Mouse (Mus musculus): ENCODE measurements at regions not wholly inside any gene's neighbourhood (a gene's known extent, or its start where the extent isn't known, plus 50 kb on each side); places are given as distances from the start of the nearest gene placed in this dataset.
A peak's percentile ranks its signal among the peaks of the same experiment; 100 is the strongest.
"Not testable (repeated sequence)": the region's sequence is repeated elsewhere in the genome, so short reads cannot be mapped to it uniquely, and the experiment has no call there.

- not testable (repeated sequence) for H3K27me3 ChIP-seq (ENCODE audit: control insufficient read depth, insufficient read depth, low read length); H3K4me3 ChIP-seq (ENCODE audit: control insufficient read depth in 1 of 2, insufficient read depth in 1 of 2, low read depth in 1 of 2, low read length in 2 of 2); H3K9ac ChIP-seq (ENCODE audit: low read length); H3K27ac ChIP-seq (replicated peaks in 1 of 2; ENCODE audit: control insufficient read depth in 1 of 2, insufficient read depth in 1 of 2, low read depth in 2 of 2, low read length in 2 of 2); H3K9me3 ChIP-seq (ENCODE audit: control insufficient read depth, low read length); H3K4me2 ChIP-seq (ENCODE audit: low read length); H3K36me3 ChIP-seq (ENCODE audit: control insufficient read depth, insufficient read depth, low read length); ATAC-seq (ENCODE audit: insufficient number of reproducible peaks, insufficient read depth, low FRiP score, low read depth); H3K4me1 ChIP-seq (ENCODE audit: control insufficient read depth in 2 of 2, insufficient read depth in 2 of 2, low read length in 2 of 2)
- WGBS = 76% methylated on average over 5 of the region's 6 CpGs
These were observed 753.1 kb downstream of the Gm10330 start for GRCm38 (mm10) chr12:23026976-23027375.

DNA sequence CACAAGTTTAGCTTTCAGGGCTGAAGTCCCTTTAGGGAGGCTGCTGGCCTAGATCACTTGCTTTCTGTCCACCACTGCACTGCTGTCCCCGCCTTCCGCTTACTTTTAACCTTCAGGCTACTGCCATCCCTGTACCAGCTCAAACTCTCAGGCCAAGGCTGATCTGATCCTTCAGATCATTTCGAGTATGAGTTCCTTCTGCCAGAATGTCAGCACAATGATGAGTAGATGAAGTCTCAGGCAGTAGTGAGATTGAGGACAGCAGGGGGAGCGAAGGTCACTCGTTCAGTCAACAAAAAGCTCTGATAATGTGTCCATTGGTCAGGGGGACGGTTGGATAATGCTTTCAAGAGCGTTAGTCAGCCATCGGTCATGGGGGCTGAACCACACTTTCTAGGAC lies 756.5 kb downstream of the Gm10330 start:
- H3K4me2 ChIP-seq (ENCODE audit: low read length); H3K9me3 ChIP-seq (ENCODE audit: control insufficient read depth, low read length); H3K27me3 ChIP-seq (ENCODE audit: control insufficient read depth, insufficient read depth, low read length); H3K27ac ChIP-seq (replicated peaks in 1 of 2; ENCODE audit: control insufficient read depth in 1 of 2, insufficient read depth in 1 of 2, low read depth in 2 of 2, low read length in 2 of 2); H3K36me3 ChIP-seq (ENCODE audit: control insufficient read depth, insufficient read depth, low read length); H3K9ac ChIP-seq (ENCODE audit: low read length); ATAC-seq (ENCODE audit: insufficient number of reproducible peaks, insufficient read depth, low FRiP score, low read depth); H3K4me1 ChIP-seq (ENCODE audit: control insufficient read depth in 2 of 2, insufficient read depth in 2 of 2, low read length in 2 of 2); H3K4me3 ChIP-seq (ENCODE audit: control insufficient read depth in 1 of 2, insufficient read depth in 1 of 2, low read depth in 1 of 2, low read length in 2 of 2): not testable (repeated sequence)
- 76% methylated on average over 8 of the region's 8 CpGs for WGBS

DNA sequence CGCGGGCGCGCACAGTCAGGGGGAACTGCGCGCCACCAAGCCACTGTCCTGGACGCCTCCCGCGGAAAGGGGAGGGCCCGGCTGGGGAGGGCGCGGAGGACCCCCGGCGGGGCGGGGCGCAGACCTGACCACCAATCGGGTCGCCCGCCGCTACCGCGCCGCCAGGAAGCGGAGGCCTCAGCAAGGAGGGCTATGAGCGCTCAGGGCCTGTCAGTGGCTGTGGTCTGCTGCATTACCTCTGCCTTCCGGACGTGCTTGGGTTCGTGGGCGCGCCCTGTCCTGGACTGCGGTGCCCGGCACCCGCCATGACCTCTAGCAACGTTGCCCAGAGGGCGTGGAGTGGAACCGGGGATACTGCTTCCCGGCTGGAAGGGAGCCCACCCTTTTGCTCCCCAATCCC lies 769.9 kb downstream of the Gm10330 start:
- peak overlapping the region; percentile 48 for H3K4me2 ChIP-seq (ENCODE audit: low read length)

GRCm38 (mm10) chr12:23009662-23010061 lies 770.4 kb downstream of the Gm10330 start:
- WGBS = 1% methylated on average over 25 of the region's 48 CpGs

More for the DNA sequence above, 769.9 kb downstream of the Gm10330 start:
- peak overlapping the region; percentile 68 for H3K9ac ChIP-seq (ENCODE audit: low read length)
- H3K9me3 ChIP-seq (ENCODE audit: control insufficient read depth, low read length); H3K4me1 ChIP-seq (ENCODE audit: control insufficient read depth in 2 of 2, insufficient read depth in 2 of 2, low read length in 2 of 2); ATAC-seq (ENCODE audit: insufficient number of reproducible peaks, insufficient read depth, low FRiP score, low read depth); H3K27me3 ChIP-seq (ENCODE audit: control insufficient read depth, insufficient read depth, low read length); H3K36me3 ChIP-seq (ENCODE audit: control insufficient read depth, insufficient read depth, low read length); H3K27ac ChIP-seq (replicated peaks in 1 of 2; ENCODE audit: control insufficient read depth in 1 of 2, insufficient read depth in 1 of 2, low read depth in 2 of 2, low read length in 2 of 2): not testable (repeated sequence)
- WGBS = 1% methylated on average over 34 of the region's 37 CpGs
- peak overlapping the region; percentile 42 to 55 for H3K4me3 ChIP-seq (ENCODE audit: control insufficient read depth in 1 of 2, insufficient read depth in 1 of 2, low read depth in 1 of 2, low read length in 2 of 2)

More at GRCm38 (mm10) chr12:23009662-23010061, 770.4 kb downstream of the Gm10330 start:
- not testable (repeated sequence) for ATAC-seq (ENCODE audit: insufficient number of reproducible peaks, insufficient read depth, low FRiP score, low read depth); H3K27ac ChIP-seq (replicated peaks in 1 of 2; ENCODE audit: control insufficient read depth in 1 of 2, insufficient read depth in 1 of 2, low read depth in 2 of 2, low read length in 2 of 2); H3K36me3 ChIP-seq (ENCODE audit: control insufficient read depth, insufficient read depth, low read length); H3K27me3 ChIP-seq (ENCODE audit: control insufficient read depth, insufficient read depth, low read length); H3K4me1 ChIP-seq (ENCODE audit: control insufficient read depth in 2 of 2, insufficient read depth in 2 of 2, low read length in 2 of 2); H3K9me3 ChIP-seq (ENCODE audit: control insufficient read depth, low read length)
- peak overlapping the region; percentile 42 to 55 for H3K4me3 ChIP-seq (ENCODE audit: control insufficient read depth in 1 of 2, insufficient read depth in 1 of 2, low read depth in 1 of 2, low read length in 2 of 2)
- peak overlapping the region; percentile 48 for H3K4me2 ChIP-seq (ENCODE audit: low read length)
- peak overlapping the region; percentile 68 for H3K9ac ChIP-seq (ENCODE audit: low read length)
